Mouse (Mus musculus): ENCODE data around the gene I830077J02Rik. TPM values are rescaled to one million over a fixed set of nuclear protein-coding genes. Genes with fewer than 3 reads are reported as not detected.

The I830077J02Rik gene
- polyA plus RNA-seq, 1 experiment = 1.4 TPM

DNA sequence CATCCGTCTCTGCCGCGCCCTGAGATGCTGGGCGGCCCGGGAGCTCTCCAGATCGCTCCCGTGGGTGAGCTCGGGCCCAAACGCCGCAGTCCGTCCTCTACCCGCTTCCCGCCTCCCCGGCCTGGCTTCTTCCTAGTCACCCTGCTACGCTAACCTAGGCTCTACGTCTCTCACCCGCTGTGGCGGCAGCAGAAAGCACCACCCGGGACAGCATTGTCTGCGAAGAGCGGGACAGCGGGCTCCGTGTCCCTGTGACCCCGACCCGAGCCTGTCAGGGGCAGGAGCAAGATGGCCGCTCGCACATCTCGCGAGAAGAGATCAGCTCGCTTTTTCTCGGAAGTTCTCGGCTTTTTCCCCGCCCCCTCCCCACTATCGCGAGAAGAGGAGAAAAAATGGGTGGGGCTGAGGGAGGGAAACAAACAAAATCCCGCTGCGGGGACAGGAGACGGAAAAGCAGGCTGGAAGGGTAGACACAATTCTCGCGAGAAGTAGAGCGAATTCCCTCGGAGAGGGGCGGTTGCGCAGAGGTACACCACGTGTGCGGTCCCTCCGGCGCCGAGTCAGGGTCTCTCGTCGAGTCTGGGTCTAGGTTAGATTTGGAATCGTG is 26.6 kb upstream of the I830077J02Rik start, which contains the start of gene Wdr77:
Gene Wdr77, plus strand, starts transcription at position 396 of the 607 bp plus-strand sequence.
- H3K36me3 ChIP-seq (ENCODE audit: control insufficient read depth, insufficient read depth, low read length) = peaks cover 4% of the 10 kb centered on the region; the same call in 1 of the 2 replicates
- peak; percentile 98 for DNase-seq
- under 1% methylated on average over 52 of the region's 52 CpGs for WGBS
- peak within 1 kb of the TSS; percentile 98 for H3K27ac ChIP-seq (ENCODE audit: insufficient read depth, low read depth, low read length)
- H3K4me1 ChIP-seq (ENCODE audit: control insufficient read depth, insufficient read depth, low read length) = peaks cover 11% of the 10 kb centered on the region
- no peak for TF ChIP-seq CTCF (conservative IDR thresholded peaks at IDR 0.05; ENCODE audit: insufficient read depth, insufficient read length, low read depth, low read length)
- peak; percentile 89 for TF ChIP-seq POLR2A (IDR thresholded peaks at IDR 0.05; ENCODE audit: low read depth, low read length)
- peak within 1 kb of the TSS; percentile 82 for H3K4me3 ChIP-seq (ENCODE audit: insufficient read depth, low read depth, low read length)
- no peaks in the 10 kb centered on the region for H3K27me3 ChIP-seq (replicated peaks; ENCODE audit: control insufficient read depth, insufficient read depth, low read length)

DNA sequence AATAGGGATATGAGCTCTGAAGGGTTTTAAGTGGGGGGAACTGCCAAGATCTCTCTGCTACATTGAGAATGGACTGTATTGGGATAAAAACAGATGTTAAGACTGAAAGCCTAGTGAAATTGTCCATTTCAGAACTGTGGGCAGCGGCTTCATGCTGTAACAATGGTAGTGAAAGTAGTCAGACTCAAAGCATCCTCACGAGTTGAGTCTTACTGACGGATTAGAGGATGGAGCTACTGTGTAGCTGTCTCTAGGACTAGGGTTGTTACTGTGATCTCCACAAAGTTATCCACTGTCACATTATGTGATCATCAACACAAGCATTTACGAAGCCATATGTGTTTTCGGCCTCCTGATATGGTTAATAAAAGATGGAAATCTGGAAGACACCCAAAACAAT is 25.7 kb upstream of the I830077J02Rik start:
- DNase-seq = no peak
- Histone ChIP-seq H3K27ac (ENCODE audit: insufficient read depth, low read depth, low read length) (peak overlapping the region; percentile 98), H3K4me1 (ENCODE audit: control insufficient read depth, insufficient read depth, low read length) (peaks cover 11% of the 10 kb centered on the region), H3K4me3 (ENCODE audit: insufficient read depth, low read depth, low read length) (peak overlapping the region; percentile 82), H3K27me3 (replicated peaks; ENCODE audit: control insufficient read depth, insufficient read depth, low read length) (no peaks in the 10 kb centered on the region), H3K36me3 (ENCODE audit: control insufficient read depth, insufficient read depth, low read length) (peaks cover 7% of the 10 kb centered on the region; the same call in 1 of the 2 replicates)
- no peak for TF ChIP-seq POLR2A (IDR thresholded peaks at IDR 0.05; ENCODE audit: low read depth, low read length)
- no peak for TF ChIP-seq CTCF (conservative IDR thresholded peaks at IDR 0.05; ENCODE audit: insufficient read depth, insufficient read length, low read depth, low read length)
- WGBS = 20% methylated on average over 5 of the region's 5 CpGs

GRCm38 (mm10) chr3:105957235-105957634 is 24.8 kb upstream of the I830077J02Rik start:
- peaks cover 11% of the 10 kb centered on the region for H3K4me1 ChIP-seq (ENCODE audit: control insufficient read depth, insufficient read depth, low read length)
- 76% methylated on average over 1 of the region's 1 CpGs for WGBS
- TF ChIP-seq CTCF (conservative IDR thresholded peaks at IDR 0.05; ENCODE audit: insufficient read depth, insufficient read length, low read depth, low read length) (no peak), POLR2A (IDR thresholded peaks at IDR 0.05; ENCODE audit: low read depth, low read length) (no peak)
- H3K27me3 ChIP-seq (replicated peaks; ENCODE audit: control insufficient read depth, insufficient read depth, low read length) = no peaks in the 10 kb centered on the region
- DNase-seq = no peak
- H3K4me3 ChIP-seq (ENCODE audit: insufficient read depth, low read depth, low read length) = no peak overlapping the region
- H3K36me3 ChIP-seq (ENCODE audit: control insufficient read depth, insufficient read depth, low read length) = peaks cover 11% of the 10 kb centered on the region
- H3K27ac ChIP-seq (ENCODE audit: insufficient read depth, low read depth, low read length) = no peak overlapping the region

- no peak overlapping the region for H3K27ac ChIP-seq (ENCODE audit: insufficient read depth, low read depth, low read length)
Measured at GRCm38 (mm10) chr3:105951348-105951747, 18.9 kb upstream of the I830077J02Rik start.

GRCm38 (mm10) chr3:105936111-105936510 is 3.6 kb upstream of the I830077J02Rik start:
- no peak overlapping the region for H3K27ac ChIP-seq (ENCODE audit: insufficient read depth, low read depth, low read length)
- TF ChIP-seq CTCF (conservative IDR thresholded peaks at IDR 0.05; ENCODE audit: insufficient read depth, insufficient read length, low read depth, low read length) = no peak
- TF ChIP-seq POLR2A (IDR thresholded peaks at IDR 0.05; ENCODE audit: low read depth, low read length) = no peak
- no peaks in the 10 kb centered on the region for H3K27me3 ChIP-seq (replicated peaks; ENCODE audit: control insufficient read depth, insufficient read depth, low read length)
- H3K4me3 ChIP-seq (ENCODE audit: insufficient read depth, low read depth, low read length) = no peak overlapping the region
- H3K4me1 ChIP-seq (ENCODE audit: control insufficient read depth, insufficient read depth, low read length) = 0 out of 2 replicates have a peak, but pooled peaks cover 3% of the 10 kb centered on the region
- no peak for DNase-seq
- H3K36me3 ChIP-seq (ENCODE audit: control insufficient read depth, insufficient read depth, low read length) = peaks cover 5% of the 10 kb centered on the region
- 80% methylated on average over 4 of the region's 4 CpGs for WGBS

More at GRCm38 (mm10) chr3:105951348-105951747, 18.9 kb upstream of the I830077J02Rik start:
- Histone ChIP-seq H3K27me3 (replicated peaks; ENCODE audit: control insufficient read depth, insufficient read depth, low read length) (no peaks in the 10 kb centered on the region), H3K36me3 (ENCODE audit: control insufficient read depth, insufficient read depth, low read length) (peaks cover 25% of the 10 kb centered on the region), H3K4me1 (ENCODE audit: control insufficient read depth, insufficient read depth, low read length) (no peaks in the 10 kb centered on the region), H3K4me3 (ENCODE audit: insufficient read depth, low read depth, low read length) (no peak overlapping the region)
- no peak for DNase-seq
- WGBS = 91% methylated on average over 7 of the region's 7 CpGs
- TF ChIP-seq CTCF (conservative IDR thresholded peaks at IDR 0.05; ENCODE audit: insufficient read depth, insufficient read length, low read depth, low read length) (no peak), POLR2A (IDR thresholded peaks at IDR 0.05; ENCODE audit: low read depth, low read length) (no peak)

GRCm38 (mm10) chr3:105935033-105935432 is 2.6 kb upstream of the I830077J02Rik start:
- WGBS = 36% methylated on average over 5 of the region's 5 CpGs
- peak; percentile 78 for DNase-seq
- TF ChIP-seq CTCF (conservative IDR thresholded peaks at IDR 0.05; ENCODE audit: insufficient read depth, insufficient read length, low read depth, low read length) = no peak
- TF ChIP-seq POLR2A (IDR thresholded peaks at IDR 0.05; ENCODE audit: low read depth, low read length) = no peak
- Histone ChIP-seq H3K27me3 (replicated peaks; ENCODE audit: control insufficient read depth, insufficient read depth, low read length) (no peaks in the 10 kb centered on the region), H3K36me3 (ENCODE audit: control insufficient read depth, insufficient read depth, low read length) (no peaks in the 10 kb centered on the region; the same call in 1 of the 2 replicates), H3K4me3 (ENCODE audit: insufficient read depth, low read depth, low read length) (no peak overlapping the region), H3K27ac (ENCODE audit: insufficient read depth, low read depth, low read length) (no peak overlapping the region), H3K4me1 (ENCODE audit: control insufficient read depth, insufficient read depth, low read length) (0 out of 2 replicates have a peak, but pooled peaks cover 3% of the 10 kb centered on the region)

DNA sequence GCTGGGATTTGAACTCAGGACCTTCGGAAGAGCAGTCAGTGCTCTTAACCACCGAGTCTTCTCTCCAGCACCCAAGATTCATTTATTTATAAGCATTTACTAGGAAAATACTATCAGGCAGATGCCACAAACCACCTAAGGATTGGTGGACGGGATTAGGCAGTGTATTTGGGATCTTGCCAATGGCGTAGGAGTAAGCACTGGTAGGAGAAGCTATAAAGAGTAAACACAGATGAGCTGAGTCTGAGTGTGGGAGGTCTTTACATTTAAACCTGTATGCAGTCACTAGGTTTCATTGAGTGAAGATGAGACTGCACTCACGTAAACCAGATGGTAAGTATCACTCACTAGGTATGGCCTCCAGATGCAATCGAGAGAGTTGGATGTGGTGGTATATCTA is 1.5 kb upstream of the I830077J02Rik start:
- Histone ChIP-seq H3K4me1 (ENCODE audit: control insufficient read depth, insufficient read depth, low read length) (0 out of 2 replicates have a peak, but pooled peaks cover 3% of the 10 kb centered on the region), H3K36me3 (ENCODE audit: control insufficient read depth, insufficient read depth, low read length) (no peaks in the 10 kb centered on the region; the same call in 1 of the 2 replicates), H3K4me3 (ENCODE audit: insufficient read depth, low read depth, low read length) (no peak overlapping the region), H3K27ac (ENCODE audit: insufficient read depth, low read depth, low read length) (no peak overlapping the region), H3K27me3 (replicated peaks; ENCODE audit: control insufficient read depth, insufficient read depth, low read length) (no peaks in the 10 kb centered on the region)
- no peak for DNase-seq
- WGBS = 96% methylated on average over 6 of the region's 6 CpGs
- TF ChIP-seq CTCF (conservative IDR thresholded peaks at IDR 0.05; ENCODE audit: insufficient read depth, insufficient read length, low read depth, low read length) = no peak
- TF ChIP-seq POLR2A (IDR thresholded peaks at IDR 0.05; ENCODE audit: low read depth, low read length) = no peak

Data from kidney, adult 2 months (tissue).